Comparison of ENCODE assay signal across 9 mouse cellular contexts in genomic region chr2:167605178-167605794, GRCm38 (mm10). TPM values are rescaled to one million over a fixed set of nuclear protein-coding genes. Genes with fewer than 3 reads are reported as not detected.
DNase-seq lines count a peak whose midpoint lies in the region; ATAC-seq and TF ChIP-seq lines count a peak whose summit lies in the region.
"Had no signal": no experiment of that assay in that cellular context is flagged by ENCODE, and none has a peak within 500 bp of the region (broad histone marks: within the 10 kb centered on the region; RNA-seq: fewer than 3 reads in every experiment).

No protein-coding gene starts in this region.

- no peak overlapping the region for H3K9ac ChIP-seq in heart, embryonic 12.5 days
- H3K9ac ChIP-seq in kidney, embryonic 16.5 days (replicated peaks; ENCODE audit: low read length), result no peak overlapping the region

- H3K27ac ChIP-seq in bone marrow macrophage, adult 2 months (ENCODE audit: insufficient read depth, low read depth, low read length), result no peak overlapping the region
- H3K27ac ChIP-seq in embryonic fibroblast, embryonic 13.5 days (ENCODE audit: insufficient read depth, low read length), result no peak overlapping the region
- H3K27ac ChIP-seq in heart, embryonic 12.5 days (ENCODE audit: poor library complexity, severe bottlenecking), result no peak overlapping the region
- H3K27ac ChIP-seq in kidney, embryonic 16.5 days (ENCODE audit: low read length), result no peak overlapping the region

- peaks cover 21% of the 10 kb centered on the region for H3K36me3 ChIP-seq in heart, embryonic 12.5 days
- H3K36me3 ChIP-seq in kidney, embryonic 16.5 days (ENCODE audit: insufficient read depth, low read length), result peaks cover 19% of the 10 kb centered on the region; the same call in 1 of the 2 replicates
- H3K36me3 ChIP-seq in splenic B cell, adult 2 months (ENCODE audit: control insufficient read depth, insufficient read depth, low read length, poor library complexity, severe bottlenecking), result peaks cover 1% of the 10 kb centered on the region; the same call in 1 of the 2 replicates

- H3K4me1 ChIP-seq in bone marrow macrophage, adult 2 months (ENCODE audit: control insufficient read depth, insufficient read depth, low read length), result 0 out of 2 replicates have a peak, but pooled peaks cover 3% of the 10 kb centered on the region
- H3K4me1 ChIP-seq in embryonic fibroblast, embryonic 13.5 days (ENCODE audit: control insufficient read depth, insufficient read depth, low read length), result peaks cover 5% of the 10 kb centered on the region; the same call in 1 of the 2 replicates
- H3K4me1 ChIP-seq in heart, embryonic 12.5 days (replicated peaks), result peaks cover 44% of the 10 kb centered on the region
- peaks cover 6% of the 10 kb centered on the region for H3K4me1 ChIP-seq in kidney, embryonic 16.5 days (ENCODE audit: insufficient read depth, low read length)

- H3K4me2 ChIP-seq in heart, embryonic 12.5 days, result no peak overlapping the region
- no peak overlapping the region for H3K4me2 ChIP-seq in kidney, embryonic 16.5 days (replicated peaks; ENCODE audit: low read depth, low read length)

- DNase-seq in 416B (ENCODE audit: low read depth) (peak; percentile 81), liver (peak; percentile 88)
- peak; percentile 89 for DNase-seq in naive thymus-derived CD4-positive, alpha-beta T cell, adult 2 months (ENCODE audit: low read depth)
- DNase-seq in splenic B cell, adult 2 months (ENCODE audit: low read depth, low spot score), result peak; percentile 92

- peak; percentile 89 for TF ChIP-seq CTCF in bone marrow macrophage, adult 2 months (IDR thresholded peaks at IDR 0.05; ENCODE audit: low read depth, low read length)
- TF ChIP-seq CTCF in embryonic fibroblast, embryonic 13.5 days (IDR thresholded peaks at IDR 0.05; ENCODE audit: borderline replicate concordance, insufficient read depth, low read length), result peak; percentile 95

- peak; percentile 51; the same call in 1 of the 2 replicates for ATAC-seq in heart, embryonic 12.5 days (ENCODE audit: insufficient number of reproducible peaks, low FRiP score)
- ATAC-seq in kidney, embryonic 16.5 days (ENCODE audit: low FRiP score, low TSS enrichment), result peak; percentile 86
- ATAC-seq: Patski had no signal

- H3K27me3 ChIP-seq in heart, embryonic 12.5 days (replicated peaks), result peaks cover 5% of the 10 kb centered on the region; the same call in 1 of the 2 replicates
- H3K27me3 ChIP-seq in kidney, embryonic 16.5 days (ENCODE audit: insufficient read depth, low read length), result no peaks in the 10 kb centered on the region
- H3K27me3 ChIP-seq in splenic B cell, adult 2 months (ENCODE audit: control insufficient read depth, insufficient read depth, low read length, poor library complexity, severe bottlenecking), result no peaks in the 10 kb centered on the region
- H3K27me3 ChIP-seq: Patski had no signal

- WGBS in heart, embryonic 12.5 days, result 18% methylated on average over 11 of the region's 11 CpGs
- WGBS in kidney, embryonic 16.5 days, result 28% methylated on average over 11 of the region's 11 CpGs

- no peak for TF ChIP-seq POLR2A in bone marrow macrophage, adult 2 months (IDR thresholded peaks at IDR 0.05; ENCODE audit: borderline replicate concordance, low read depth, low read length)
- TF ChIP-seq POLR2A in embryonic fibroblast, embryonic 13.5 days (IDR thresholded peaks at IDR 0.05; ENCODE audit: low read depth, low read length), result no peak

- no peak overlapping the region for H3K4me3 ChIP-seq in bone marrow macrophage, adult 2 months (ENCODE audit: insufficient read depth, low read length)
- no peak overlapping the region for H3K4me3 ChIP-seq in embryonic fibroblast, embryonic 13.5 days (ENCODE audit: insufficient read depth, low read length)
- H3K4me3 ChIP-seq in heart, embryonic 12.5 days, result no peak overlapping the region
- no peak overlapping the region for H3K4me3 ChIP-seq in kidney, embryonic 16.5 days (ENCODE audit: low read length)

- H3K9me3 ChIP-seq in heart, embryonic 12.5 days (replicated peaks), result no peaks in the 10 kb centered on the region
- H3K9me3 ChIP-seq in kidney, embryonic 16.5 days (ENCODE audit: low read length), result no peaks in the 10 kb centered on the region

RNA-seq across cellular contexts. Expression of gene Ube2v1, which starts 26.6 kb away (rescaled TPM):
- 132 and 166 TPM in 2 replicates for polyA plus RNA-seq in bone marrow macrophage, adult 2 months (2012; ENCODE audit: insufficient read depth, insufficient read length, missing spikeins)
- polyA plus RNA-seq in embryonic fibroblast, embryonic 13.5 days (2011; ENCODE audit: insufficient read length, low read depth, missing spikeins), result 227 and 265 TPM in 2 replicates
- polyA plus RNA-seq in heart, embryonic 12.5 days (2016; fragmentation: Nextera tagmentation; extraction: Ambion mirVana), result 216 and 235 TPM in 2 replicates
- 319 and 338 TPM in 2 replicates for polyA plus RNA-seq in kidney, embryonic 16.5 days (2015; fragmentation: Nextera tagmentation; extraction: Ambion mirVana)

RNA-seq across cellular contexts. Expression of gene Gm20431, which starts 56.0 kb away (rescaled TPM):
- 13.5 and 19.6 TPM in 2 replicates for polyA plus RNA-seq in bone marrow macrophage, adult 2 months (2012; ENCODE audit: insufficient read depth, insufficient read length, missing spikeins)
- polyA plus RNA-seq in embryonic fibroblast, embryonic 13.5 days (2011; ENCODE audit: insufficient read length, low read depth, missing spikeins), result 6.0 and 17.3 TPM in 2 replicates
- polyA plus RNA-seq in heart, embryonic 12.5 days (2016; fragmentation: Nextera tagmentation; extraction: Ambion mirVana), result 10.4 and 11.5 TPM in 2 replicates
- polyA plus RNA-seq in kidney, embryonic 16.5 days (2015; fragmentation: Nextera tagmentation; extraction: Ambion mirVana), result 1.3 and 6.1 TPM in 2 replicates
